Mouse (Mus musculus) erythroblast, embryonic 14.5 days (primary cell): ENCODE results near the gene AC109138.7. TPM values are rescaled to one million over a fixed set of nuclear protein-coding genes. Genes with fewer than 3 reads are reported as not detected.
A peak's percentile ranks its signal among the peaks of the same experiment; 100 is the strongest.

Experiments
- H3K27me3 ChIP-seq: 2 replicates; pipeline ENCODE4 v1.6.1; 2012; ENCODE audit warnings: inconsistent platforms; ENCODE audit not compliant: control insufficient read depth
- H3K36me3 ChIP-seq: 2 replicates; pipeline ENCODE4 v1.6.1; 2012; ENCODE audit warnings: mild to moderate bottlenecking, inconsistent platforms; ENCODE audit not compliant: control insufficient read depth
- H3K4me1 ChIP-seq: 2 replicates; pipeline ENCODE4 v1.6.1; 2012; ENCODE audit warnings: inconsistent platforms; ENCODE audit not compliant: control insufficient read depth
- H3K4me3 ChIP-seq: replicated peaks from 2 replicates; pipeline ENCODE3; 2012; ENCODE audit warnings: moderate library complexity, mild to moderate bottlenecking, inconsistent platforms
- H3K9me3 ChIP-seq: 2 replicates; pipeline ENCODE4 v1.6.1; 2012; ENCODE audit warnings: low read length, inconsistent platforms, mixed read lengths; ENCODE audit not compliant: control insufficient read depth
- GATA1 ChIP-seq: IDR thresholded peaks from 2 replicates; pipeline ENCODE4 v1.6.1; 2012; ENCODE audit warnings: low read length, inconsistent platforms, mixed read lengths
- TAL1 ChIP-seq: IDR thresholded peaks from 3 replicates; pipeline ENCODE4 v1.6.1; 2012; ENCODE audit warnings: low read length, inconsistent platforms, mixed read lengths
- polyA plus RNA-seq: library from polyadenylated mRNA; stranded (reverse); fragments of >175 nt; gene quantifications from 2 replicates; pipeline ENCODE4 v1.2.3, GENCODE M21; 2012

The AC109138.7 gene
- polyA plus RNA-seq, 1 experiment: not detected

- peaks cover 42% of the 10 kb centered on the region for H3K36me3 ChIP-seq
- TF ChIP-seq GATA1 (no peak), TAL1 (no peak)
- peaks cover 43% of the 10 kb centered on the region for H3K27me3 ChIP-seq
- H3K4me1 ChIP-seq: peaks cover 54% of the 10 kb centered on the region
- no peaks in the 10 kb centered on the region for H3K9me3 ChIP-seq
- peak within 1 kb of the TSS; percentile 73 for H3K4me3 ChIP-seq
Observed at GRCm38 (mm10) chr19:4201291-4201909, 12.8 kb upstream of the AC109138.7 start, which contains the start of gene Rad9a. TSS of gene Rad9a (minus strand) at chr19:4201662.

DNA sequence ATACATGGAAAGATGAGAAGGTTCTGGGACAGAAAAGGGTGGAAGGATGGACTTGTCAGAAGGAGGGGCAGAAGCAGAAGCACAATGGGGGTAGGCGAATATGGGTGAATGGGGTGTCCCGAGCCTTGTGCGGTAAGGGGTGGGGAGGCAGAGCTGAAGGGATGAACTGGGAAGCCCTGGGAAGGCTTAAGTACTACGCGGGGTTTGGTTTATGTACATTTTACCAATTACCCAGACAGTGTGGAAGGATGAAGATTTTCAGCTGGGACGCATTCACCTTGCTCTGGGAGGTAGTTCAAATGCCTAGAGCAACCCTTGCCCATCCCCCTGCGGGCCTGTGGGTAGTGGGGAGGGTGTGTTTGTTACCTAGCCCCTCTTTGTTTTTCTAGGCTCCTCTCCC is 12.0 kb upstream of the AC109138.7 start:
- peak overlapping the region; percentile 73 for H3K4me3 ChIP-seq
- peaks cover 50% of the 10 kb centered on the region for H3K27me3 ChIP-seq
- H3K9me3 ChIP-seq: no peaks in the 10 kb centered on the region
- H3K4me1 ChIP-seq: peaks cover 50% of the 10 kb centered on the region
- TF ChIP-seq TAL1: no peak
- peaks cover 35% of the 10 kb centered on the region for H3K36me3 ChIP-seq

GRCm38 (mm10) chr19:4203148-4203547 is 11.0 kb upstream of the AC109138.7 start:
- no peak for TF ChIP-seq TAL1
- no peak for TF ChIP-seq GATA1
- Histone ChIP-seq H3K27me3 (peaks cover 57% of the 10 kb centered on the region), H3K4me1 (peaks cover 42% of the 10 kb centered on the region), H3K4me3 (no peak overlapping the region), H3K36me3 (peaks cover 25% of the 10 kb centered on the region), H3K9me3 (no peaks in the 10 kb centered on the region)

- no peak for TF ChIP-seq GATA1
- TF ChIP-seq TAL1: no peak
- H3K4me1 ChIP-seq: peaks cover 44% of the 10 kb centered on the region
Observed at GRCm38 (mm10) chr19:4203604-4204326, 10.4 kb upstream of the AC109138.7 start.

GRCm38 (mm10) chr19:4204889-4205288 is 9.3 kb upstream of the AC109138.7 start:
- Histone ChIP-seq H3K27me3 (peaks cover 70% of the 10 kb centered on the region), H3K36me3 (peaks cover 7% of the 10 kb centered on the region), H3K9me3 (no peaks in the 10 kb centered on the region), H3K4me3 (no peak overlapping the region), H3K4me1 (peaks cover 38% of the 10 kb centered on the region)
- TF ChIP-seq GATA1 (no peak), TAL1 (no peak)

More at GRCm38 (mm10) chr19:4203604-4204326, 10.4 kb upstream of the AC109138.7 start:
- H3K36me3 ChIP-seq: peaks cover 18% of the 10 kb centered on the region
- H3K4me3 ChIP-seq: no peak overlapping the region
- no peaks in the 10 kb centered on the region for H3K9me3 ChIP-seq
- H3K27me3 ChIP-seq: peaks cover 61% of the 10 kb centered on the region

- H3K27me3 ChIP-seq: peaks cover 90% of the 10 kb centered on the region
- peaks cover 18% of the 10 kb centered on the region for H3K4me1 ChIP-seq
Observed at GRCm38 (mm10) chr19:4206971-4207370, 7.2 kb upstream of the AC109138.7 start.

DNA sequence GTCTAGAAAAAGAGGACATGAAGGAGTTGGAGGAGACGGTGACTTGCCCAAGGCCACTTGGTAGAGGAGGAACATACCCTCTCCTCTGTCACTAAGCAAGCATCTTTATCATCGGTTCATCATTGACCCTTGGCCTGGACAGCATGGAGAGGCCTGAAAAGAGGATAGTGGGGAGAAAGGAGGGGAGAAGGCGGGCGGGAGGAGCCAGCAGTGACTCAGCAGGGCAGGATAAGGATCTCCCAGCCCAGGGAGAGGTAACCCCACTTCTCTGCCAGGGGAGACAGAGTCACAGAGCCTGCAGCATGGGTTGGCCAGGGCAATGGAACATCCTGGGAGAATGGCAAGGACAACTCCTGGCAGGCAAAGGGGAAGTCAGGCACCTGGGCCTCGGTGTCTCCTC is 5.6 kb upstream of the AC109138.7 start:
- H3K27me3 ChIP-seq: peaks cover 91% of the 10 kb centered on the region
- TF ChIP-seq TAL1 (no peak), GATA1 (no peak)
- H3K9me3 ChIP-seq: no peaks in the 10 kb centered on the region; the same call in 1 of the 2 replicates
- H3K4me3 ChIP-seq: no peak overlapping the region
- peaks cover 8% of the 10 kb centered on the region for H3K4me1 ChIP-seq
- H3K36me3 ChIP-seq: no peaks in the 10 kb centered on the region

More at GRCm38 (mm10) chr19:4206971-4207370, 7.2 kb upstream of the AC109138.7 start:
- Histone ChIP-seq H3K4me3 (no peak overlapping the region), H3K9me3 (no peaks in the 10 kb centered on the region), H3K36me3 (no peaks in the 10 kb centered on the region)
- TF ChIP-seq GATA1 (no peak), TAL1 (no peak)

DNA sequence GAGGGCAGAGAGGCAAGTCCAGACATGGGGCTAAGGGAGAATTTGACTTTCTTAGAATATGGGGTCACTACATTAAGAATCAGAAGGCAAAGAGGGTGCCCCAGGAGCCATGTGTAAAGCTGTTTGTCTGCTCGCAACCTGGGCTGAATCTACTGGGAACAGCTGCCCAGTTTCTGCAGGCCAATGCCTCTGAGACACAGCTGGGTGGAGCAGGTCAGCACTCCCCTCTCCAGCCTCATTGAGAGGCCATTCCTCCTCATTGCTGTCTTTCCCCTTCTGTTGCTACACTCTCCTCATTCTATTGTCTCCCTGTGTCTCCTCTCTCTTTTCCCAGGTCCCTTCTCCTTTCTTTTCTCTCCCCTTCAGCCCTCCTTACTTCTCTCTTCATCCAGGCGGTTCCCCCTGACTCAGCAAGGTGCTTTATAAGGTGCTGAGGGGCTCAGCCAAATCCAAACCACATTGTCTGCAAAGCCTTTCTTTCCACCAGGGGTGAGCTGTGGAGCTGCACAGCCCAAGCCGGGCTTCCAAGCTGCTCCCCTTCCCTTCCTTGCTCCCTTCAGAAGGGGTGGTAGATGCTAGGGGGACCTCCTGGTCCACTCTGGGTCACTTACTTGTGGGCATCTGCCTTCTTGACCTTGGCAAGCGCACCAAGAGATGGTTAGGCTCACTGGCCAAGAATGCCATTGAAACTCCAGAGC is 2.1 kb upstream of the AC109138.7 start:
- H3K27me3 ChIP-seq: peaks cover 92% of the 10 kb centered on the region
- no peak overlapping the region for H3K4me3 ChIP-seq
- H3K4me1 ChIP-seq: peaks cover 15% of the 10 kb centered on the region

DNA sequence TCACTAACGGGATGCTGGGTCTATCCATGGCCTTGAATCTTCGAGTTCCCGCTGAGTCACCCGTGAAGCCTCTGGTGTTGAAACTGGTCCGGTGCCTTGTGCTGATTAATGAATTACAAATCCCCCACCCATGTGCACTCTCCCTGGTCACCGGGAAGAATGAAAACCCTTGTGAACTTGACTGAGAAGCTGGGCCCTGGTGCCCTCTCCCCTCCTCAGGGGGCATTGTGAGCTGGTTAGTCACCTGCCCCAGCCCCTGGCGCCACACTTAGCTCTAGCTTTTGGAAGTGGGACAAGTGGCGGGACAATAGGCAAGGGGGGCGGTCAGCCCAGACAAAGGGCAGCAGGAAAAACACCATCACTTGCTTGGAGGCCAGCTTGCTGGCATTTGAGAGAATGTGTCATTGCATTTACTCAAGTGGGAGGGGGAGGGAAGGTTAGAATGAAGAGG is 608 bp upstream of the AC109138.7 start:
- peaks cover 13% of the 10 kb centered on the region for H3K4me1 ChIP-seq
- TF ChIP-seq TAL1 (no peak), GATA1 (no peak)
- peaks cover 7% of the 10 kb centered on the region; the same call in 1 of the 2 replicates for H3K9me3 ChIP-seq
- no peaks in the 10 kb centered on the region for H3K36me3 ChIP-seq
- H3K27me3 ChIP-seq: peaks cover 97% of the 10 kb centered on the region
- H3K4me3 ChIP-seq: peak overlapping the region; percentile 4

More for the DNA sequence above, 2.1 kb upstream of the AC109138.7 start:
- TF ChIP-seq TAL1 (no peak), GATA1 (no peak)
- Histone ChIP-seq H3K36me3 (no peaks in the 10 kb centered on the region), H3K9me3 (peaks cover 7% of the 10 kb centered on the region; the same call in 1 of the 2 replicates)
